Mouse (Mus musculus): ENCODE data around the gene Parp6. TPM values are rescaled to one million over a fixed set of nuclear protein-coding genes. Genes with fewer than 3 reads are reported as not detected.
A peak's percentile ranks its signal among the peaks of the same experiment; 100 is the strongest.

Parp6 gene
- total and polyA plus RNA-seq, 3 experiments = 6.4 to 13.8 TPM; not detected in 1

DNA sequence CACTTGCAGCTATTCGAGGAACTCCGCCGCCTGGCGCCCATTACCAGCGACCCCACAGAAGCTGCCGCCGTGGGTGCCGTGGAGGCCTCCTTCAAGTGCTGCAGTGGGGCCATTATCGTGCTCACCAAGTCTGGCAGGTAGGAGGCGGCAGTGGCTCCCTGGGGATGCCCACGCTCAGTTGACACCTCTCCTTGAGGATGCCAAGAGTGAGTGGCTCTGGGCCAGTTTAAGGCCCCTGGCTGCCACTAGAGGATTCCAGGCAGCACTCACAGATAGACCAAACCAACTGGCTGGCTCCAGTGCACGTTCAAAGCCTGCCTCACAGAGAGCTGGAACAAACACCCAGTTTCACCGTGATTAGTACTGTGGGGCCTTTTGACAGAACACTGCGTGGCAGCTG, 58.5 kb downstream of the Parp6 start:
- Histone ChIP-seq H3K4me1 (ENCODE audit: control insufficient read depth in 1 of 2, insufficient read depth in 2 of 2, low read length in 2 of 2) (no peaks in the 10 kb centered on the region), H3K9me3 (replicated peaks; ENCODE audit: insufficient read depth, low read length) (no peaks in the 10 kb centered on the region), H3K4me3 (ENCODE audit: control insufficient read depth in 1 of 2, insufficient read depth in 1 of 2, low read depth in 2 of 2, low read length in 2 of 2) (no peak overlapping the region), H3K9ac (ENCODE audit: control insufficient read depth, low read depth, low read length, poor library complexity, severe bottlenecking) (no peak overlapping the region), H3K27me3 (ENCODE audit: control insufficient read depth in 1 of 2, insufficient read depth in 2 of 2, low read length in 2 of 2) (no peaks in the 10 kb centered on the region), H3K79me2 (ENCODE audit: control insufficient read depth, insufficient read depth, low read length, poor library complexity) (no peaks in the 10 kb centered on the region), H3K27ac (ENCODE audit: control insufficient read depth, low read depth, low read length) (no peak overlapping the region), H3K36me3 (ENCODE audit: control insufficient read depth in 1 of 2, insufficient read depth in 2 of 2, low read length in 2 of 2) (peaks cover 0 to 16% of the 10 kb centered on the region in 2 experiments; a peak in 2 of 4 replicates)
- TF ChIP-seq ZC3H11A (IDR thresholded peaks at IDR 0.05; ENCODE audit: low read depth, low read length) = no peak
- DNase-seq (ENCODE audit: low read depth, low spot score) = peak; percentile 20

DNA sequence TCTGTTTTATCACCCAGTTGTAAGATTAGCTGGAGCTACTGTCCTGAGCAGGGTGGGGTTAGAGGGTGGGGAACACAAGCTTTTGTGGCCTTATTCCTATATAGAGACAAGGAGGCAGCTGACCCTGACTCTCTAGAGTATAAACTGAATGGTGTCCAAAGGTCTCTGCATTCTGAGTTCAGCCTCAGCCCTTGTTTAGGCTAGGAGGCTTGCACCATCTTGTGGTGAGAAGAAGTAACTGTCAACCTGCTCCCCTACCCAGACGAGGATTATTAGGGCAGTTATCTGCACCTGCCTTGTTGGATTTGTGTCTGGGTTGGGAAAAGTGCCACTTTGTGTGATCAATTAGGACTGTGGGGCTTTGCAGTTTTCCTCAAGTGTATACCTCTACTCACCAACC, 61.2 kb downstream of the Parp6 start:
- Histone ChIP-seq H3K4me1 (ENCODE audit: control insufficient read depth in 1 of 2, insufficient read depth in 2 of 2, low read length in 2 of 2) (no peaks in the 10 kb centered on the region), H3K27me3 (ENCODE audit: control insufficient read depth in 1 of 2, insufficient read depth in 2 of 2, low read length in 2 of 2) (peaks cover 0 to 1% of the 10 kb centered on the region in 2 experiments; a peak in 1 of 4 replicates), H3K79me2 (ENCODE audit: control insufficient read depth, insufficient read depth, low read length, poor library complexity) (no peaks in the 10 kb centered on the region), H3K9me3 (replicated peaks; ENCODE audit: insufficient read depth, low read length) (no peaks in the 10 kb centered on the region), H3K27ac (ENCODE audit: control insufficient read depth, low read depth, low read length) (no peak overlapping the region), H3K9ac (ENCODE audit: control insufficient read depth, low read depth, low read length, poor library complexity, severe bottlenecking) (no peak overlapping the region), H3K4me3 (ENCODE audit: control insufficient read depth in 1 of 2, insufficient read depth in 1 of 2, low read depth in 2 of 2, low read length in 2 of 2) (no peak overlapping the region), H3K36me3 (ENCODE audit: control insufficient read depth in 1 of 2, insufficient read depth in 2 of 2, low read length in 2 of 2) (peaks cover 0 to 5% of the 10 kb centered on the region in 2 experiments; a peak in 1 of 4 replicates)
- peak; percentile 62 for DNase-seq (ENCODE audit: low read depth, low spot score)
- TF ChIP-seq CTCF (IDR thresholded peaks at IDR 0.05 in 2 of 3, conservative IDR thresholded peaks at IDR 0.05 in 1 of 3; ENCODE audit: control insufficient read depth in 1 of 3, insufficient read depth in 1 of 3, low read depth in 2 of 3, low read length in 3 of 3, poor library complexity in 1 of 3, severe bottlenecking in 1 of 3) (peak; percentile 53 to 72 (median 59); a peak in 5 of 6 replicates), USF1 (IDR thresholded peaks at IDR 0.05; ENCODE audit: low read depth, low read length) (no peak), JUND (IDR thresholded peaks at IDR 0.05; ENCODE audit: low read depth, low read length) (no peak), ZC3H11A (IDR thresholded peaks at IDR 0.05; ENCODE audit: low read depth, low read length) (no peak), BHLHE40 (IDR thresholded peaks at IDR 0.05; ENCODE audit: borderline replicate concordance, low read depth, low read length) (no peak), MYB (IDR thresholded peaks at IDR 0.05; ENCODE audit: low read depth, low read length) (no peak), ZNF384 (IDR thresholded peaks at IDR 0.05; ENCODE audit: low read depth, low read length) (no peak), HCFC1 (IDR thresholded peaks at IDR 0.05; ENCODE audit: low read depth, low read length) (no peak), MAX (IDR thresholded peaks at IDR 0.05; ENCODE audit: low read length) (no peak), NELFE (IDR thresholded peaks at IDR 0.05; ENCODE audit: low read depth, low read length) (no peak), E2F4 (IDR thresholded peaks at IDR 0.05; ENCODE audit: borderline replicate concordance, low read depth, low read length) (no peak), MYC (IDR thresholded peaks at IDR 0.05; ENCODE audit: low read depth, low read length) (no peak), SMC3 (IDR thresholded peaks at IDR 0.05; ENCODE audit: low read depth, low read length) (peak; percentile 58), UBTF (IDR thresholded peaks at IDR 0.05; ENCODE audit: borderline replicate concordance, insufficient read depth, low read depth, low read length) (no peak), POLR2AphosphoS5 (IDR thresholded peaks at IDR 0.05; ENCODE audit: borderline replicate concordance, low read depth, low read length) (no peak), TBP (IDR thresholded peaks at IDR 0.05; ENCODE audit: low read depth, low read length) (no peak), MAFK (IDR thresholded peaks at IDR 0.05; ENCODE audit: borderline replicate concordance, low read depth, low read length) (no peak), MXI1 (IDR thresholded peaks at IDR 0.05; ENCODE audit: low read depth, low read length) (no peak), TAL1 (IDR thresholded peaks at IDR 0.05; ENCODE audit: low read length) (no peak), GATA1 (IDR thresholded peaks at IDR 0.05; ENCODE audit: low read depth, low read length) (no peak), POLR2A (IDR thresholded peaks at IDR 0.05; ENCODE audit: control insufficient read depth in 1 of 2, insufficient read depth in 1 of 2, low read depth in 1 of 2, low read length in 2 of 2, poor library complexity in 1 of 2) (no peak), KAT2A (conservative IDR thresholded peaks at IDR 0.05; ENCODE audit: low read depth, low read length) (no peak), MEF2A (IDR thresholded peaks at IDR 0.05; ENCODE audit: extremely low read depth, insufficient replicate concordance, low read depth, low read length, poor library complexity, severe bottlenecking) (no peak), RAD21 (IDR thresholded peaks at IDR 0.05; ENCODE audit: low read depth, low read length) (peak; percentile 55), ZKSCAN1 (IDR thresholded peaks at IDR 0.05; ENCODE audit: low read depth, low read length) (no peak), GABPA (IDR thresholded peaks at IDR 0.05; ENCODE audit: low read depth, low read length) (no peak)

All from MEL (cell line).